Mouse (Mus musculus) liver, adult 2 months (tissue): ENCODE results near the gene Rragd. TPM values are rescaled to one million over a fixed set of nuclear protein-coding genes. Genes with fewer than 3 reads are reported as not detected.

Source experiments
- DNase-seq: peaks from one replicate; pipeline ENCODE4 v3.0.0-alpha.2; 2011; ENCODE audit warnings: low read depth, low spot score; ENCODE audit errors: extremely low read depth
- H3K27ac ChIP-seq: fragments of 200-500 bp; replicated peaks from 2 replicates; pipeline ENCODE4 v1.5.1; 2012; ENCODE audit warnings: low read depth, mild to moderate bottlenecking, control low read depth, inconsistent platforms, low read length; ENCODE audit not compliant: insufficient read depth
- H3K27me3 ChIP-seq: fragments of 200-500 bp; 2 replicates; pipeline ENCODE4 v1.6.1; 2012; ENCODE audit warnings: mild to moderate bottlenecking, moderate library complexity, low read length, inconsistent platforms; ENCODE audit not compliant: control insufficient read depth, insufficient read depth
- H3K36me3 ChIP-seq: fragments of 200-500 bp; 2 replicates; pipeline ENCODE4 v1.6.1; 2012; ENCODE audit warnings: low read length, inconsistent platforms; ENCODE audit not compliant: control insufficient read depth, insufficient read depth
- H3K4me1 ChIP-seq: fragments of 200-500 bp; 2 replicates; pipeline ENCODE4 v1.6.1; 2011; ENCODE audit warnings: low read length; ENCODE audit not compliant: control insufficient read depth, insufficient read depth
- H3K4me3 ChIP-seq: fragments of 200-500 bp; 2 replicates; pipeline ENCODE4 v1.5.1; 2011; ENCODE audit warnings: low read depth, mild to moderate bottlenecking, control low read depth, low read length, moderate library complexity; ENCODE audit not compliant: insufficient read depth
- H3K79me2 ChIP-seq: fragments of 200-500 bp; 2 replicates; pipeline ENCODE4 v1.6.1; 2012; ENCODE audit warnings: inconsistent platforms, mild to moderate bottlenecking, low read length, moderate library complexity; ENCODE audit not compliant: control insufficient read depth, insufficient read depth
- H3K9ac ChIP-seq: fragments of 200-500 bp; 2 replicates; pipeline ENCODE4 v1.6.1; 2012; ENCODE audit warnings: low read depth, mild to moderate bottlenecking, control low read depth, inconsistent platforms, low read length
- CTCF ChIP-seq: fragments of 200-500 bp; IDR thresholded peaks from 2 replicates; pipeline ENCODE4 v1.5.1; 2011; ENCODE audit warnings: low read depth, low read length, control low read depth
- POLR2A ChIP-seq: fragments of 200-500 bp; IDR thresholded peaks from 2 replicates; pipeline ENCODE4 v1.6.1; 2011; ENCODE audit warnings: low read length, control low read depth; ENCODE audit not compliant: insufficient read depth; ENCODE audit errors: extremely low read depth
- WGBS: fragments of 180-500 bp; shearing (Covaris S2); methylation state at CpG from one replicate; pipeline ENCODE4 v1.1.7; 2018; 5-methylcytosine and 5-hydroxymethylcytosine counted together
- polyA plus RNA-seq: library from polyadenylated mRNA; depleted of rRNA; stranded (reverse); fragments of >200 nt; gene quantifications from 2 replicates; pipeline ENCODE4 v1.2.3, GENCODE M21; 2012; rRNA removed
- total RNA-seq: library from RNA; depleted of rRNA; stranded (reverse); fragments of >200 nt; gene quantifications from 2 replicates; pipeline ENCODE4 v1.2.3, GENCODE M21; 2014; rRNA removed

The Rragd gene
- total and polyA plus RNA-seq, 2 experiments: 0.59 to 1.5 TPM

- no peak overlapping the region for H3K27ac ChIP-seq
- H3K27me3 ChIP-seq: no peaks in the 10 kb centered on the region
- TF ChIP-seq POLR2A: no peak
- no peak overlapping the region for H3K9ac ChIP-seq
- no peaks in the 10 kb centered on the region for H3K79me2 ChIP-seq
- no peaks in the 10 kb centered on the region for H3K4me1 ChIP-seq
- WGBS: 97% methylated on average over 3 of the region's 3 CpGs
- no peak for DNase-seq
- no peaks in the 10 kb centered on the region for H3K36me3 ChIP-seq
- H3K4me3 ChIP-seq: no peak overlapping the region
Measured at GRCm38 (mm10) chr4:33067331-33067730, 84.5 kb downstream of the Rragd start.

GRCm38 (mm10) chr4:33067826-33068225, 85.0 kb downstream of the Rragd start:
- no peaks in the 10 kb centered on the region for H3K79me2 ChIP-seq
- DNase-seq: no peak
- H3K27ac ChIP-seq: no peak overlapping the region
- no peaks in the 10 kb centered on the region for H3K4me1 ChIP-seq
- no peaks in the 10 kb centered on the region for H3K27me3 ChIP-seq
- no peaks in the 10 kb centered on the region for H3K36me3 ChIP-seq
- WGBS: 94% methylated on average over 6 of the region's 6 CpGs
- TF ChIP-seq CTCF: no peak
- no peak for TF ChIP-seq POLR2A
- no peak overlapping the region for H3K9ac ChIP-seq
- H3K4me3 ChIP-seq: no peak overlapping the region

GRCm38 (mm10) chr4:33068894-33069293, 86.1 kb downstream of the Rragd start:
- 73% methylated on average over 6 of the region's 6 CpGs for WGBS
- H3K9ac ChIP-seq: no peak overlapping the region
- no peaks in the 10 kb centered on the region for H3K36me3 ChIP-seq
- no peaks in the 10 kb centered on the region for H3K27me3 ChIP-seq
- H3K4me3 ChIP-seq: no peak overlapping the region
- no peaks in the 10 kb centered on the region for H3K79me2 ChIP-seq
- H3K27ac ChIP-seq: no peak overlapping the region
- no peak for TF ChIP-seq CTCF
- DNase-seq: no peak
- no peaks in the 10 kb centered on the region for H3K4me1 ChIP-seq

- Histone ChIP-seq H3K79me2 (no peaks in the 10 kb centered on the region), H3K4me3 (no peak overlapping the region), H3K36me3 (no peaks in the 10 kb centered on the region), H3K27me3 (no peaks in the 10 kb centered on the region), H3K27ac (no peak overlapping the region), H3K4me1 (no peaks in the 10 kb centered on the region), H3K9ac (no peak overlapping the region)
- DNase-seq: no peak
- TF ChIP-seq CTCF (no peak), POLR2A (no peak)
- WGBS: 89% methylated on average over 6 of the region's 6 CpGs
Measured at GRCm38 (mm10) chr4:33070326-33070725, 87.5 kb downstream of the Rragd start.

- 82% methylated on average over 6 of the region's 6 CpGs for WGBS
- H3K4me3 ChIP-seq: no peak overlapping the region
- DNase-seq: no peak
- no peak overlapping the region for H3K9ac ChIP-seq
- H3K27me3 ChIP-seq: no peaks in the 10 kb centered on the region
- TF ChIP-seq POLR2A (no peak), CTCF (no peak)
- H3K27ac ChIP-seq: no peak overlapping the region
- H3K36me3 ChIP-seq: no peaks in the 10 kb centered on the region
- H3K4me1 ChIP-seq: no peaks in the 10 kb centered on the region
- no peaks in the 10 kb centered on the region for H3K79me2 ChIP-seq
Measured at GRCm38 (mm10) chr4:33071337-33071736, 88.5 kb downstream of the Rragd start.

Other genes with a start within 250 kb of the Rragd start
- 28.5 and 46.9 TPM in 2 replicates for gene Lyrm2, start 182.8 kb upstream of the Rragd start, total RNA-seq
- 5.8 and 5.9 TPM in 2 replicates for gene Lyrm2, start 182.8 kb upstream of the Rragd start, polyA plus RNA-seq
- 0.20 and 0.28 TPM in 2 replicates for gene Ankrd6, start 32.2 kb upstream of the Rragd start, total RNA-seq
- 0.07 TPM in 1 of 2 replicates, not detected in the other for gene Ankrd6, start 32.2 kb upstream of the Rragd start, polyA plus RNA-seq
- 21.3 and 21.7 TPM in 2 replicates for gene Ube2j1, start 48.4 kb downstream of the Rragd start, total RNA-seq
- 11.1 and 13.1 TPM in 2 replicates for gene Ube2j1, start 48.4 kb downstream of the Rragd start, polyA plus RNA-seq
- gene Gabrr2, start 80.0 kb downstream of the Rragd start, total RNA-seq: 0.20 and 0.46 TPM in 2 replicates
- 0.15 and 0.27 TPM in 2 replicates for gene Gabrr2, start 80.0 kb downstream of the Rragd start, polyA plus RNA-seq
- gene Gabrr1, start 149.5 kb downstream of the Rragd start, total RNA-seq: 0.20 TPM in 1 of 2 replicates, not detected in the other
- not detected in 2 replicates for gene Gabrr1, start 149.5 kb downstream of the Rragd start, polyA plus RNA-seq
- 3.6 and 4.4 TPM in 2 replicates for gene Pm20d2, start 206.7 kb downstream of the Rragd start, total RNA-seq
- 7.3 and 8.6 TPM in 2 replicates for gene Pm20d2, start 206.7 kb downstream of the Rragd start, polyA plus RNA-seq
- gene Srsf12, start 226.0 kb downstream of the Rragd start, total RNA-seq: not detected in 2 replicates
- gene Srsf12, start 226.0 kb downstream of the Rragd start, polyA plus RNA-seq: 0.11 TPM in 1 of 2 replicates, not detected in the other